Mouse (Mus musculus): ENCODE results near the gene Cyp39a1. TPM values are rescaled to one million over a fixed set of nuclear protein-coding genes. Genes with fewer than 3 reads are reported as not detected.
A peak's percentile ranks its signal among the peaks of the same experiment; 100 is the strongest.

Cyp39a1 gene
- polyA plus RNA-seq (2014; fragmentation: Nextera tagmentation; extraction: Ambion mirVana): 37.1 and 41.1 TPM in 2 replicates

DNA sequence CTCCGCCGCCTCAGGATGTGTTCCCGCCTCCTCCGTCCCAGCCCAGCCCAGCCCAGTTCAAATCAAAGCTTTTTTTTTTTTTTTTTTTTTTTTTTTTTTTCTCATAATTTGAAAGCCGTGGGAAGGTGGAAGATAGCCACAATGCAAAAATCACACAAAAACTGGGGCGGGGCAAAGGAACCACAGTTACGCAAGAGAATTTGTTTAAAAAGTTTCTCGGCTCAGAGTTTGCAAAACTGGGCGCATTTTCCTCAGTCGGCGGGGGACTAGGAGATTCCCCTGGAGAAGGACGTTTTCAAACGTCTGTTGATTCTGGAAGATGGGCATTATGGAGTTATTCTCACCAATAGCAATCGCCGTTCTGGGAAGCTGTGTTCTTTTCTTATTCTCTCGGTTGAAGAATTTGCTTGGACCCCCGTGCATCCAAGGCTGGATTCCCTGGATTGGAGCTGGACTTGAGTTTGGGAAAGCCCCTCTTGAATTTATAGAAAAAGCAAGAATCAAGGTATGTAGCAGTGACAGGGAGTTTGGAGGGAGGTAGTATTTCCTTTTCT lies at the start of gene Cyp39a1:
TSS of gene Cyp39a1 (plus strand) at position 136 of the 554 bp plus-strand sequence.
- Histone ChIP-seq H3K4me3 (ENCODE audit: low read depth, low read length) (peak within 1 kb of the TSS; percentile 91), H3K4me2 (ENCODE audit: low read depth, low read length, severe bottlenecking) (peak within 1 kb of the TSS; percentile 68), H3K36me3 (ENCODE audit: control insufficient read depth, insufficient read depth, low read length) (peaks cover 3% of the 10 kb centered on the region; the same call in 1 of the 2 replicates), H3K9me3 (ENCODE audit: control insufficient read depth, low read length) (no peaks in the 10 kb centered on the region), H3K9ac (ENCODE audit: low read length) (peak within 1 kb of the TSS; percentile 84), H3K4me1 (replicated peaks; ENCODE audit: control insufficient read depth, insufficient read depth, low read length) (peaks cover 3% of the 10 kb centered on the region; the same call in 1 of the 2 replicates), H3K27me3 (ENCODE audit: control insufficient read depth, insufficient read depth, low read length) (no peaks in the 10 kb centered on the region), H3K27ac (ENCODE audit: low read depth, low read length) (no peak within 1 kb of the TSS)
- DNase-seq (ENCODE audit: low spot score) (no peak), ATAC-seq (replicated peaks; ENCODE audit: low FRiP score) (0 out of 2 replicates have a peak, but pooled peaks have one; percentile 7)
- WGBS: under 1% methylated on average over 17 of the region's 17 CpGs

GRCm38 (mm10) chr17:43619156-43619555 lies 48.1 kb upstream of the Cyp39a1 start:
- Histone ChIP-seq H3K27me3 (ENCODE audit: control insufficient read depth, insufficient read depth, low read length) (no peaks in the 10 kb centered on the region), H3K9me3 (ENCODE audit: control insufficient read depth, low read length) (no peaks in the 10 kb centered on the region), H3K4me2 (ENCODE audit: low read depth, low read length, severe bottlenecking) (no peak overlapping the region), H3K27ac (ENCODE audit: low read depth, low read length) (no peak overlapping the region), H3K4me3 (ENCODE audit: low read depth, low read length) (no peak overlapping the region), H3K36me3 (ENCODE audit: control insufficient read depth, insufficient read depth, low read length) (no peaks in the 10 kb centered on the region), H3K9ac (ENCODE audit: low read length) (no peak overlapping the region), H3K4me1 (replicated peaks; ENCODE audit: control insufficient read depth, insufficient read depth, low read length) (no peaks in the 10 kb centered on the region)
- WGBS: 98% methylated on average over 9 of the region's 9 CpGs
- DNase-seq (ENCODE audit: low spot score) (no peak), ATAC-seq (replicated peaks; ENCODE audit: low FRiP score) (no peak)

DNA sequence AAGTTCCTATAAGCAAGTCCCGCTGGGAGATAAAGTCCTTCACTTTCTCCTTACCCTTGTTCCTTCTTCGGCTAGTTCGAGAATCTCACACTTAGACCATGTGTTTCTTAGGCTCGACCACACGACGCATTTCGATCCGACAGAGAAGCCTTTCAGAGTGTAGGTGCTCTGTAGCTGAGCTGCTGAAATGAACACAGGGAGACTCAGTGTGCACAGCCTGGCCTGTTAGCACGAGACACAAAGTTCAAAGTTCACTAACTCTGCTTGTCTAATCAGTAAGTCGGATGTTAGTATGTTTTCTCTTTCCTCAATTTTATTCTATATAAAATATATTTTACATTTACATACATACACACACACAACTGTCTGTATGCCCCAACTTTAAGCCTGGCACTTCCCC lies 45.1 kb upstream of the Cyp39a1 start:
- H3K36me3 ChIP-seq (ENCODE audit: control insufficient read depth, insufficient read depth, low read length): no peaks in the 10 kb centered on the region
- 92% methylated on average over 10 of the region's 10 CpGs for WGBS
- H3K4me2 ChIP-seq (ENCODE audit: low read depth, low read length, severe bottlenecking): no peak overlapping the region
- no peaks in the 10 kb centered on the region for H3K27me3 ChIP-seq (ENCODE audit: control insufficient read depth, insufficient read depth, low read length)
- no peaks in the 10 kb centered on the region for H3K4me1 ChIP-seq (replicated peaks; ENCODE audit: control insufficient read depth, insufficient read depth, low read length)
- no peak overlapping the region for H3K4me3 ChIP-seq (ENCODE audit: low read depth, low read length)
- H3K9me3 ChIP-seq (ENCODE audit: control insufficient read depth, low read length): no peaks in the 10 kb centered on the region
- ATAC-seq (replicated peaks; ENCODE audit: low FRiP score): no peak
- H3K27ac ChIP-seq (ENCODE audit: low read depth, low read length): no peak overlapping the region
- H3K9ac ChIP-seq (ENCODE audit: low read length): no peak overlapping the region
- no peak for DNase-seq (ENCODE audit: low spot score)

GRCm38 (mm10) chr17:43628246-43628645 lies 39.0 kb upstream of the Cyp39a1 start:
- Histone ChIP-seq H3K36me3 (ENCODE audit: control insufficient read depth, insufficient read depth, low read length) (no peaks in the 10 kb centered on the region), H3K27ac (ENCODE audit: low read depth, low read length) (no peak overlapping the region), H3K4me3 (ENCODE audit: low read depth, low read length) (no peak overlapping the region), H3K9ac (ENCODE audit: low read length) (no peak overlapping the region), H3K9me3 (ENCODE audit: control insufficient read depth, low read length) (no peaks in the 10 kb centered on the region), H3K4me1 (replicated peaks; ENCODE audit: control insufficient read depth, insufficient read depth, low read length) (peaks cover 8% of the 10 kb centered on the region), H3K4me2 (ENCODE audit: low read depth, low read length, severe bottlenecking) (no peak overlapping the region), H3K27me3 (ENCODE audit: control insufficient read depth, insufficient read depth, low read length) (peaks cover 29% of the 10 kb centered on the region)
- no peak for DNase-seq (ENCODE audit: low spot score)
- 94% methylated on average over 10 of the region's 10 CpGs for WGBS
- ATAC-seq (replicated peaks; ENCODE audit: low FRiP score): no peak

- Histone ChIP-seq H3K4me1 (replicated peaks; ENCODE audit: control insufficient read depth, insufficient read depth, low read length) (peaks cover 8% of the 10 kb centered on the region), H3K36me3 (ENCODE audit: control insufficient read depth, insufficient read depth, low read length) (no peaks in the 10 kb centered on the region), H3K4me2 (ENCODE audit: low read depth, low read length, severe bottlenecking) (peak overlapping the region; percentile 68), H3K9ac (ENCODE audit: low read length) (no peak overlapping the region), H3K27ac (ENCODE audit: low read depth, low read length) (no peak overlapping the region), H3K4me3 (ENCODE audit: low read depth, low read length) (peak overlapping the region; percentile 37), H3K9me3 (ENCODE audit: control insufficient read depth, low read length) (no peaks in the 10 kb centered on the region), H3K27me3 (ENCODE audit: control insufficient read depth, insufficient read depth, low read length) (peaks cover 29% of the 10 kb centered on the region)
- 18% methylated on average over 24 of the region's 24 CpGs for WGBS
- DNase-seq (ENCODE audit: low spot score) (no peak), ATAC-seq (replicated peaks; ENCODE audit: low FRiP score) (0 out of 2 replicates have a peak, but pooled peaks have one; percentile 24)
These were observed 38.2 kb upstream of the Cyp39a1 start for GRCm38 (mm10) chr17:43629026-43629495.

GRCm38 (mm10) chr17:43629496-43630426 lies 37.5 kb upstream of the Cyp39a1 start, which contains the start of gene Tdrd6:
Gene Tdrd6, minus strand, starts transcription at chr17:43630299.
- Histone ChIP-seq H3K36me3 (ENCODE audit: control insufficient read depth, insufficient read depth, low read length) (no peaks in the 10 kb centered on the region), H3K27me3 (ENCODE audit: control insufficient read depth, insufficient read depth, low read length) (peaks cover 29% of the 10 kb centered on the region), H3K9me3 (ENCODE audit: control insufficient read depth, low read length) (no peaks in the 10 kb centered on the region), H3K27ac (ENCODE audit: low read depth, low read length) (no peak within 1 kb of the TSS), H3K4me2 (ENCODE audit: low read depth, low read length, severe bottlenecking) (peak within 1 kb of the TSS; percentile 68), H3K4me1 (replicated peaks; ENCODE audit: control insufficient read depth, insufficient read depth, low read length) (peaks cover 8% of the 10 kb centered on the region), H3K4me3 (ENCODE audit: low read depth, low read length) (peak within 1 kb of the TSS; percentile 37), H3K9ac (ENCODE audit: low read length) (peak within 1 kb of the TSS; percentile 44)
- ATAC-seq (replicated peaks; ENCODE audit: low FRiP score) (peak; percentile 75), DNase-seq (ENCODE audit: low spot score) (peak; percentile 70)
- 4% methylated on average over 81 of the region's 83 CpGs for WGBS

DNA sequence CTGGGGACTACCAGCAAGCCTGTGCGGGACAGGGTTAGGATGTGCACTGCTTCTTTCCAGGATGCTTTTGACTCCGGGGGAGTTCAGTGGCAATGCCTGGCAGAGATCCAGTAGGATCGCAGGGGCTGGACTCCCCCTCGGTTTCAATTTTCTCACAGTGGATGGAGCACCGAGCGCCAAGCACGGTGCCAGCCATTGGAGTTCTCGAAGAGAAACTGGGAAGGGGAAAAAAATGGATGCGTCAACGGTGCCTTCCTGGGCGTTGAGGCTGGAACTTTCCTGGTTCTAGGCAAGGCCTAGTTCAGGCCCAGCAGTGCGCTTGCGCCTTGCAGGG lies 36.8 kb upstream of the Cyp39a1 start:
- H3K9ac ChIP-seq (ENCODE audit: low read length): no peak overlapping the region
- peaks cover 8% of the 10 kb centered on the region for H3K4me1 ChIP-seq (replicated peaks; ENCODE audit: control insufficient read depth, insufficient read depth, low read length)
- ATAC-seq (replicated peaks; ENCODE audit: low FRiP score) (no peak), DNase-seq (ENCODE audit: low spot score) (no peak)
- no peaks in the 10 kb centered on the region for H3K9me3 ChIP-seq (ENCODE audit: control insufficient read depth, low read length)
- WGBS: 48% methylated on average over 13 of the region's 13 CpGs
- peak overlapping the region; percentile 68; the same call in 1 of the 2 replicates for H3K4me2 ChIP-seq (ENCODE audit: low read depth, low read length, severe bottlenecking)
- no peak overlapping the region for H3K27ac ChIP-seq (ENCODE audit: low read depth, low read length)
- peak overlapping the region; percentile 37 for H3K4me3 ChIP-seq (ENCODE audit: low read depth, low read length)
- no peaks in the 10 kb centered on the region for H3K36me3 ChIP-seq (ENCODE audit: control insufficient read depth, insufficient read depth, low read length)
- H3K27me3 ChIP-seq (ENCODE audit: control insufficient read depth, insufficient read depth, low read length): peaks cover 29% of the 10 kb centered on the region

DNA sequence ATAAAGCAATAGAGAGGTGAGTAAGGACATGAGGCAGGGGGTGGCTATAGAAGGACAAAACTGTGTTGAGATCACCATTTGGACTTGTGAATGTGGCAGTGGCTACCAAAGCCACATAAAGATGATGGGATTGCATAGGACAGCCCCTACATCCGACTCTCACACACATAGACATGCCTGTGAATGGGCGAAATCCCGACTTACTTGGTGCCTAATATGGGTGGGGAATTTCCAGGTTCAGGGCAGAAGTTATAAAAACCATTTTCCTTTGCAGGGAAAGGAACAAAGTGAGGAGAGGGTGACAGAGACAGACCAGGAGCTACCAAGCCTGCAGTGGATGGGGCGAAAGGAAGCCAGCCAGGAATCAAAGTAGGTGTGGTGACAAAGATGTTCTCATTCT lies 30.1 kb upstream of the Cyp39a1 start:
- Histone ChIP-seq H3K27ac (ENCODE audit: low read depth, low read length) (no peak overlapping the region), H3K9ac (ENCODE audit: low read length) (no peak overlapping the region), H3K36me3 (ENCODE audit: control insufficient read depth, insufficient read depth, low read length) (no peaks in the 10 kb centered on the region; the same call in 1 of the 2 replicates), H3K9me3 (ENCODE audit: control insufficient read depth, low read length) (no peaks in the 10 kb centered on the region), H3K4me2 (ENCODE audit: low read depth, low read length, severe bottlenecking) (no peak overlapping the region), H3K27me3 (ENCODE audit: control insufficient read depth, insufficient read depth, low read length) (no peaks in the 10 kb centered on the region), H3K4me3 (ENCODE audit: low read depth, low read length) (no peak overlapping the region), H3K4me1 (replicated peaks; ENCODE audit: control insufficient read depth, insufficient read depth, low read length) (no peaks in the 10 kb centered on the region)
- WGBS: 94% methylated on average over 4 of the region's 4 CpGs
- DNase-seq (ENCODE audit: low spot score): no peak
- ATAC-seq (replicated peaks; ENCODE audit: low FRiP score): no peak

Measured in forebrain, embryonic 11.5 days (tissue).